Mouse (Mus musculus) spleen, adult 2 months (tissue): ENCODE measurements at regions not wholly inside any gene's neighbourhood (a gene's known extent, or its start where the extent isn't known, plus 50 kb on each side); places are given as distances from the start of the nearest gene placed in this dataset.

Experiments
- DNase-seq, 2 experiments: peaks; one replicate each; pipeline versions ENCODE4 v3.0.0 to v3.0.0-alpha.2; 2012 to 2021; ENCODE audit warnings: low spot score in 2 of 2, low read depth in 1 of 2
- H3K27ac ChIP-seq: fragments of 200-500 bp; 2 replicates; pipeline ENCODE4 v1.5.1; 2012; ENCODE audit warnings: low read length, inconsistent platforms; ENCODE audit not compliant: insufficient read depth
- H3K27me3 ChIP-seq: fragments of 200-500 bp; 2 replicates; pipeline ENCODE4 v1.6.1; 2012; ENCODE audit warnings: mild to moderate bottlenecking, moderate library complexity, low read length, inconsistent platforms; ENCODE audit not compliant: control insufficient read depth, insufficient read depth
- H3K36me3 ChIP-seq: fragments of 200-500 bp; 2 replicates; pipeline ENCODE4 v1.6.1; 2012; ENCODE audit warnings: mild to moderate bottlenecking, low read length, inconsistent platforms; ENCODE audit not compliant: control insufficient read depth, insufficient read depth
- H3K4me1 ChIP-seq: fragments of 200-500 bp; 2 replicates; pipeline ENCODE4 v1.6.1; 2011; ENCODE audit warnings: inconsistent platforms; ENCODE audit not compliant: control insufficient read depth, insufficient read depth, insufficient read length
- H3K4me3 ChIP-seq: fragments of 200-500 bp; 2 replicates; pipeline ENCODE4 v1.5.1; 2011; ENCODE audit warnings: mild to moderate bottlenecking, inconsistent platforms; ENCODE audit not compliant: insufficient read depth, insufficient read length; ENCODE audit errors: extremely low read depth
- CTCF ChIP-seq: fragments of 200-500 bp; IDR thresholded peaks from 2 replicates; pipeline ENCODE4 v1.5.1; 2011; ENCODE audit warnings: mild to moderate bottlenecking, inconsistent platforms; ENCODE audit not compliant: insufficient read depth, insufficient read length, insufficient replicate concordance; ENCODE audit errors: extremely low read depth
- POLR2A ChIP-seq: fragments of 200-500 bp; IDR thresholded peaks from 2 replicates; pipeline ENCODE4 v1.6.1; 2011; ENCODE audit warnings: low read depth, low read length, inconsistent platforms
- WGBS: fragments of 180-500 bp; shearing (Covaris S2); methylation state at CpG from one replicate; pipeline ENCODE4 v1.1.7; 2018; 5-methylcytosine and 5-hydroxymethylcytosine counted together

DNA sequence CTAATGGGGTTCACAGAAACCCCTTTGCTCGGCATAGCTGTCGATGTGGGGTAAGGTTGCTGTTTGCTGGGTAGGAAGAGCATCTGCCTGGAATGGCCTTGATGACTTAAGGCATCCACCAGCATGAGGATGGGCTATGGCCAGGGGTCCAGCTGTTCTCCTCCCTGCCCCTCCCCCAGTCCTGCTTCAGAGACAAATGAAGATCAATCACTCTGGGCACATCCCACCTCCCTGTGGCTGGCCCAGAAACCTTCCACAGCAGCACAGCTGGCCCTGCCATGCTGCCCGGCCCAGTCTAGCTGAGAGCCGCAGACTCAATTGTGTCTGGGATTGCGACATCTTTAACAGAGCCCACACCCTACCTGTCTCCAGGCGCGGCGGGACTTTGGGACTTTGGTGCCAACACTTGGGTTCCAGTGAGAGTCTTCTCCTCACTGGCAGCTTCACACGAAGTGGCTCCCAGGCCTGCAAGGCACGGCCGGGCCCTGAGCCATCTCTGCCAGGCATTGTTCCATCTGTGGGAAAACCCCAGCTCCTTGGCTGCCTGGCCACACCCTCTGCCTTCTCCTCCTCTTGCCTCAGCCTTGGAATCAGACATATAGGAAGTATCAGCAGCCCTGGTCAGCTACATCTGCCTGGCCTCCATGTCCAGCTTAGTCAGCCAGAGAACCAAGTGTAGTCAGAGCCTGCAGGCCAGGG lies 149.6 kb upstream of the A530016L24Rik start:
- Histone ChIP-seq H3K36me3 (no peaks in the 10 kb centered on the region), H3K4me3 (no peak overlapping the region), H3K4me1 (no peaks in the 10 kb centered on the region), H3K27me3 (no peaks in the 10 kb centered on the region), H3K27ac (no peak overlapping the region)
- no peak for DNase-seq
- WGBS, result 79% methylated on average over 11 of the region's 11 CpGs
- TF ChIP-seq POLR2A (no peak), CTCF (no peak)

DNA sequence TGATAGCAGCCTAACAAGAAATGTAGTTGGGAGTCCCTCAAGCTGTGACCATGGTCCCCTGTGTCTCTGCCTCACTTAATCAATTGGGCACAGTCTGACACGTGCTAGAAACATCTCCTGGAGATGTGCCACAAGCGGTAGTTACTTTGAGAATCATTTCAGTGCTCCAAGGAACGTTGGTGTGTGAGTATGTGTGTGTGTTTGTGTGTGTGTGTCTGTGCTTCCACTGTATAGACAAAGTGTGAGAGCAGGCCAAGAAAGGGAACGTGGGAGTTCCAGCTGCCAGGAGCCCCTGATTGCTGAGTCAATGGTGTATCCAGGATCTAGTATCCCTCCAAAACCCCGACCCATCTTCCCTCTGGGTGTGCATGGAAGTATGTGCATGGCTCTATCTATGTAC lies 149.0 kb upstream of the A530016L24Rik start:
- H3K4me3 ChIP-seq, result no peak overlapping the region
- WGBS, result 81% methylated on average over 5 of the region's 5 CpGs

DNA sequence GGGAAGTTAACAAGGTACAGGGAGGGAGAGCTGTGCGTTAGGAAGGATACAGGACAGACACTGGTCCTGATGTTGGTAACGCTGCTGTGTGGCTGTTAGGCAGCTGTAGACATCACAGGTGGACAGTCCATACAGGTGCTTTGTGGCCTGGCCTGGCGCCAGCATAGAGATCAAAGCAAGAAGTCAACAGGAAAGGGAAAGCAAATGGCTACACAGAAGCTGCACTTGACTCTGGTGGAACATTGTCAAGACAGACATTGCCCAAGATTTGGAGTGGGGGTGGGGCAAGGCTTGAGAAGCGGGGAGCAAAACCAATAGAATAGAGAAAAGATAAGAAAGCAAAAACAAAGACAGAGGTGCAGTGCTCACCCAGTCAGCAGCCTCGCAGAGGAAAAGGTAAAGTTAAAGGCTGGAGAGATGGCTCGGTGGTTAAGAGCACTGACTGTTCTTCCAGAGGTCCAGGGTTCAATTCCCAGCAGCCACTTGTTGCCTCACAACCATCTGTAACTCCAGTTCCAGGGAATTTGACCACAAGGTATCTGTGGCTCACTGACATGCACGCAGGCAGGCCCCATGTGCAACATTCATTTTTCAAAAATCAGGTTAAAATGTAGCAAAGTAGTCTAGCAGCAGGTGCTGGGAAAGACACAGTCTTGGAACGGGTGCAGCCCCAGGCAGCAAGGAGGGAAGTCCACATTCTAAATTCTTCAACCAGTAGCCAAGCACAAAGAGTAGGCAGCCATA lies 147.3 kb upstream of the A530016L24Rik start:
- WGBS, result 70% methylated on average over 8 of the region's 8 CpGs
- no peak overlapping the region for H3K4me3 ChIP-seq
- no peak for TF ChIP-seq POLR2A
- TF ChIP-seq CTCF, result no peak

More for the DNA sequence above, 149.0 kb upstream of the A530016L24Rik start:
- Histone ChIP-seq H3K36me3 (no peaks in the 10 kb centered on the region), H3K4me1 (no peaks in the 10 kb centered on the region), H3K27ac (no peak overlapping the region), H3K27me3 (no peaks in the 10 kb centered on the region)
- no peak for DNase-seq
- TF ChIP-seq CTCF, result no peak
- TF ChIP-seq POLR2A, result no peak

DNA sequence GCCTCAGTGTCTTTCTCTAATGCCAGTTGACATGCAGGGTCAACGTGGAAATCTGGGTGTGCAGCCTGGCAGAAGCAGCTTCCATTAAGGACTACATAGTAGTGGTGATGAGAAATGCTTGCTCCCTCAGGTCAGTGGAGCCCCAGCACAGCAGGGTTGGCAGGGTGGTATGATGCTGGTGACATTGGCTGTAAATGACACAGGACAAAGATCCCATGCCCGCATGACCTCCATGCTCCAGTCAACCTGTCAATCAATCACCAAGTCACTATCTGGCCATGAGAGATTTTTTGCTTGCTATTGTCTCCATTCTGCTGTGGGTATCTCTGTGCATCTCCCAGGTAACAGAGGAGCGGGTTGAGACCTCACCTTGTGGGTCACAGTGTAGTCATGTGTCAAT lies 146.2 kb upstream of the A530016L24Rik start:
- Histone ChIP-seq H3K4me1 (no peaks in the 10 kb centered on the region), H3K4me3 (no peak overlapping the region), H3K36me3 (no peaks in the 10 kb centered on the region), H3K27me3 (no peaks in the 10 kb centered on the region), H3K27ac (no peak overlapping the region)
- 85% methylated on average over 3 of the region's 3 CpGs for WGBS
- TF ChIP-seq POLR2A, result no peak
- no peak for TF ChIP-seq CTCF
- no peak for DNase-seq

More for the DNA sequence above, 147.3 kb upstream of the A530016L24Rik start:
- H3K27me3 ChIP-seq, result no peaks in the 10 kb centered on the region
- no peak for DNase-seq
- no peaks in the 10 kb centered on the region for H3K4me1 ChIP-seq
- H3K36me3 ChIP-seq, result no peaks in the 10 kb centered on the region
- no peak overlapping the region for H3K27ac ChIP-seq

DNA sequence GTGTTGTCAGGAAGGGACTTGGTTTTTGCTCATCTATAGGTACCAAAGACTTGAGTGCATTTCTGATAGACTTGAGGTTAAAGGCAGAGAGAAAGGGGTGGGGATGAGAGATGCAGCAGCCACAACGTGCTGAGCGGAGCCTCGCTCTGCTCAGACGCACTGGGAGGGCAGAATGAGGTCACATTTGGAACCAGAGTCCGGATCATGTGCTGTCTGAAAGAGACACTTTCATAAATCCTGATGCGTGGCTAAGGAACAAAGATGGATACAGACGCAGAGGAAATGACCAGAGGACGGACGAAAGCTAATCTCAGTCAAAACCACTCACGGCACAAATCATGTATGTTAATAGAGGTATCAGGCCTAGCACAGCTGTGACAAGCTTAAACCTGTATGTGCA lies 145.0 kb upstream of the A530016L24Rik start:
- WGBS, result 91% methylated on average over 10 of the region's 10 CpGs
- no peaks in the 10 kb centered on the region for H3K36me3 ChIP-seq
- H3K27ac ChIP-seq, result no peak overlapping the region
- H3K4me1 ChIP-seq, result no peaks in the 10 kb centered on the region
- no peaks in the 10 kb centered on the region for H3K27me3 ChIP-seq
- TF ChIP-seq CTCF (no peak), POLR2A (no peak)
- H3K4me3 ChIP-seq, result no peak overlapping the region
- no peak for DNase-seq

DNA sequence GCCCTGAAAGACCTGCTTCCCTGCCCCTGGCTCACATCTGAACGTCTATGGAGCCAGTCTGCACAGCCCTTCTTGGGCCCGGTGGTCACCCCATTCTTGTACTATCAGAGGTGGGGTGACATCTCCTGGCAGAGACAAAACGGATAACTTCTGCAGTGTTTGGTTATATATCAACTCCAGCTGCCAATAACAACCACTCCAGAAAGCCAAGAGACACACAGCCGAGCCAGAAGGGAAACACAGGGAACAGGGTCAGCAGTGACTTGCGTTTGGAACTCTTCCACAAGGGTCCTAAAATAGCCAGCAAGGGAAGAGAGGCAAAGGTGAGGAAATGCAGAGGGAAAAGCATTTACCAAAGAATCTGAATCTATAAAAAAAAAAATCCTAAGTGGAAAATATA lies 143.5 kb upstream of the A530016L24Rik start:
- Histone ChIP-seq H3K36me3 (no peaks in the 10 kb centered on the region), H3K27ac (no peak overlapping the region), H3K4me3 (no peak overlapping the region), H3K4me1 (no peaks in the 10 kb centered on the region), H3K27me3 (no peaks in the 10 kb centered on the region)
- whole genome bisulfite sequencing, result 78% methylated on average over 5 of the region's 5 CpGs
- TF ChIP-seq POLR2A (no peak), CTCF (no peak)
- no peak for DNase-seq

DNA sequence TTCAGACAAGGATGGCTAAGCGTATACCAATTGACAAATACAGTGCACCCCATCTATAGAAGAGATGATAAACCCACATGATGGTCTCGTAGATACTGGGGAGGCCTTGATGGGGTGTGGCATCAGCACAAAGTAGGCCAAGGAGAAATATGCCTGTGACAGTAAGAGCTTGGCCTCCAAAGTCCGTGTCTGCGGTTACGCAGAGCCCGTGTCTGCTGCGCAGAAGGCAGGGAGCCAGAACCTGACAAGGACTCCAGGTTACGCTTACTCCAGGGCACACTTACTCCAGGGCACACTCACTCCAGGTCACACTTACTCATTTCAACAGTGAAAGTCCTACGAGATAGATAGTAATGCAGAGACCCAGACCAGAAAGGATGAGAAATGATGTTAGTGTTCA lies 141.1 kb upstream of the A530016L24Rik start:
- Histone ChIP-seq H3K27me3 (no peaks in the 10 kb centered on the region), H3K36me3 (no peaks in the 10 kb centered on the region), H3K4me3 (no peak overlapping the region), H3K27ac (no peak overlapping the region), H3K4me1 (no peaks in the 10 kb centered on the region)
- WGBS, result 92% methylated on average over 9 of the region's 9 CpGs
- DNase-seq, result no peak
- no peak for TF ChIP-seq POLR2A
- no peak for TF ChIP-seq CTCF
